Mouse (Mus musculus) limb, embryonic 14.5 days (tissue): Measurements from ENCODE around the gene Tmem91. TPM values are rescaled to one million over a fixed set of nuclear protein-coding genes. Genes with fewer than 3 reads are reported as not detected.

Experiments
- ATAC-seq: fragments of 200-750 bp; cut with Nextera tagmentation; 2 replicates; pipeline ENCODE4 v1.8.0; 2017; ENCODE audit warnings: low read depth, moderate number of reproducible peaks, moderate TSS enrichment; ENCODE audit not compliant: low FRiP score
- DNase-seq: peaks from one replicate; pipeline ENCODE4 v3.0.0-alpha.2; 2015; ENCODE audit warnings: low spot score
- H3K27ac ChIP-seq: fragments of 300-500 bp; sonication (generic); replicated peaks from 2 replicates; pipeline ENCODE4 v1.5.1; 2014; ENCODE audit warnings: low read depth, mild to moderate bottlenecking, low read length, moderate library complexity, mixed read lengths
- H3K27me3 ChIP-seq: fragments of 300-500 bp; sonication (generic); 2 replicates; pipeline ENCODE4 v1.6.1; 2014; ENCODE audit warnings: low read length, mixed read lengths; ENCODE audit not compliant: control insufficient read depth, insufficient read depth
- H3K36me3 ChIP-seq: fragments of 300-500 bp; sonication (generic); 2 replicates; pipeline ENCODE4 v1.6.1; 2014; ENCODE audit warnings: mild to moderate bottlenecking, low read length, moderate library complexity, mixed read lengths; ENCODE audit not compliant: control insufficient read depth, insufficient read depth
- H3K4me1 ChIP-seq: fragments of 300-500 bp; sonication (generic); 2 replicates; pipeline ENCODE4 v1.6.1; 2014; ENCODE audit warnings: antibody characterized with exemption, low read length, mixed read lengths; ENCODE audit not compliant: control insufficient read depth, insufficient read depth
- H3K4me2 ChIP-seq: fragments of 300-500 bp; sonication (generic); replicated peaks from 2 replicates; pipeline ENCODE4 v1.6.1; 2014; ENCODE audit warnings: low read depth, mild to moderate bottlenecking, low read length, moderate library complexity; ENCODE audit not compliant: severe bottlenecking
- H3K4me3 ChIP-seq: fragments of 300-500 bp; sonication (generic); replicated peaks from 2 replicates; pipeline ENCODE4 v1.5.1; 2014; ENCODE audit warnings: low read length
- H3K9ac ChIP-seq: fragments of 300-500 bp; sonication (generic); 2 replicates; pipeline ENCODE4 v1.6.1; 2014; ENCODE audit warnings: mild to moderate bottlenecking, low read depth, low read length, moderate library complexity; ENCODE audit not compliant: severe bottlenecking
- H3K9me3 ChIP-seq: fragments of 300-500 bp; sonication (generic); 2 replicates; pipeline ENCODE4 v1.6.1; 2016; ENCODE audit warnings: low read length; ENCODE audit not compliant: control insufficient read depth
- POLR2A ChIP-seq: fragments of 200-500 bp; IDR thresholded peaks from 2 replicates; pipeline ENCODE4 v1.8.0; 2012; ENCODE audit warnings: inconsistent platforms, mild to moderate bottlenecking, moderate library complexity, borderline replicate concordance; ENCODE audit not compliant: insufficient read depth, insufficient read length; ENCODE audit errors: extremely low read depth
- WGBS: fragments of 180-500 bp; shearing (Covaris S2); extraction: QIAGEN DNeasy Blood & Tissue Kit; methylation state at CpG from one replicate; pipeline ENCODE4 v1.1.7; 2014; 5-methylcytosine and 5-hydroxymethylcytosine counted together
- polyA plus RNA-seq, 2 experiments: library from polyadenylated mRNA; depleted of rRNA in 1 of 2; stranded (reverse) in 1 of 2; unstranded in 1 of 2; fragments of >200 nt; fragmentation: Nextera tagmentation in 1 of 2; extraction: Ambion mirVana in 1 of 2; gene quantifications; 2 replicates each; pipeline versions ENCODE4 v1.2.1 to v1.2.3; 2012 to 2014

Gene Tmem91
- polyA plus RNA-seq, 2 experiments: 1.7 to 3.2 TPM

- H3K36me3 ChIP-seq: no peaks in the 10 kb centered on the region
- no peak overlapping the region for H3K4me3 ChIP-seq
- H3K9ac ChIP-seq: no peak overlapping the region
- no peak for TF ChIP-seq POLR2A
- H3K4me2 ChIP-seq: no peak overlapping the region
- peaks cover 11% of the 10 kb centered on the region for H3K4me1 ChIP-seq
- H3K27ac ChIP-seq: no peak overlapping the region
- ATAC-seq: no peak
- DNase-seq: no peak
- H3K9me3 ChIP-seq: no peaks in the 10 kb centered on the region
- H3K27me3 ChIP-seq: no peaks in the 10 kb centered on the region; the same call in 1 of the 2 replicates
- WGBS: 70% methylated on average over 6 of the region's 6 CpGs
Observed at GRCm38 (mm10) chr7:25705801-25706251, 30.9 kb upstream of the Tmem91 start.

GRCm38 (mm10) chr7:25704716-25705364 is 29.9 kb upstream of the Tmem91 start:
- H3K27me3 ChIP-seq: no peaks in the 10 kb centered on the region; the same call in 1 of the 2 replicates
- ATAC-seq (no peak), DNase-seq (no peak)
- H3K36me3 ChIP-seq: no peaks in the 10 kb centered on the region
- peak overlapping the region; percentile 43 for H3K4me2 ChIP-seq
- no peak overlapping the region for H3K27ac ChIP-seq
- 6% methylated on average over 27 of the region's 37 CpGs for WGBS
- H3K4me1 ChIP-seq: peaks cover 5% of the 10 kb centered on the region; the same call in 1 of the 2 replicates
- peak overlapping the region; percentile 8; the same call in 1 of the 2 replicates for H3K4me3 ChIP-seq
- no peak for TF ChIP-seq POLR2A
- H3K9me3 ChIP-seq: no peaks in the 10 kb centered on the region
- 0 out of 2 replicates have a peak overlapping the region, but pooled peaks have one; percentile 25 for H3K9ac ChIP-seq

GRCm38 (mm10) chr7:25703793-25704494 is 29.0 kb upstream of the Tmem91 start:
- 39% methylated on average over 10 of the region's 10 CpGs for WGBS
- Histone ChIP-seq H3K9ac (no peak overlapping the region), H3K4me3 (no peak overlapping the region), H3K27ac (no peak overlapping the region), H3K27me3 (no peaks in the 10 kb centered on the region; the same call in 1 of the 2 replicates), H3K4me1 (peaks cover 5% of the 10 kb centered on the region; the same call in 1 of the 2 replicates), H3K9me3 (no peaks in the 10 kb centered on the region), H3K36me3 (no peaks in the 10 kb centered on the region), H3K4me2 (no peak overlapping the region)
- ATAC-seq (no peak), DNase-seq (no peak)
- TF ChIP-seq POLR2A: no peak

GRCm38 (mm10) chr7:25702350-25702749 is 27.4 kb upstream of the Tmem91 start:
- WGBS: 94% methylated on average over 2 of the region's 2 CpGs
- DNase-seq (no peak), ATAC-seq (no peak)
- no peaks in the 10 kb centered on the region; the same call in 1 of the 2 replicates for H3K27me3 ChIP-seq
- H3K4me3 ChIP-seq: no peak overlapping the region
- H3K4me2 ChIP-seq: no peak overlapping the region
- no peak overlapping the region for H3K27ac ChIP-seq
- TF ChIP-seq POLR2A: no peak
- no peaks in the 10 kb centered on the region for H3K36me3 ChIP-seq
- no peaks in the 10 kb centered on the region for H3K9me3 ChIP-seq
- no peaks in the 10 kb centered on the region for H3K4me1 ChIP-seq
- no peak overlapping the region for H3K9ac ChIP-seq

GRCm38 (mm10) chr7:25700732-25701131 is 25.8 kb upstream of the Tmem91 start:
- TF ChIP-seq POLR2A: no peak
- Histone ChIP-seq H3K36me3 (no peaks in the 10 kb centered on the region), H3K27me3 (no peaks in the 10 kb centered on the region; the same call in 1 of the 2 replicates), H3K9ac (no peak overlapping the region), H3K27ac (no peak overlapping the region), H3K4me3 (no peak overlapping the region), H3K4me2 (no peak overlapping the region), H3K4me1 (no peaks in the 10 kb centered on the region), H3K9me3 (no peaks in the 10 kb centered on the region)
- no peak for DNase-seq
- ATAC-seq: no peak
- 78% methylated on average over 12 of the region's 12 CpGs for WGBS
